Mouse (Mus musculus): ENCODE data around the gene Ccdc9.

- TF ChIP-seq CTCF (IDR thresholded peaks at IDR 0.05; ENCODE audit: low read depth, low read length) (no peak), POLR2A (IDR thresholded peaks at IDR 0.05; ENCODE audit: borderline replicate concordance, low read depth, low read length) (no peak)
Measured at GRCm38 (mm10) chr7:16317094-16317493, 30.5 kb upstream of the Ccdc9 start.
